Mouse (Mus musculus): ENCODE results near the gene Pgap3. TPM values are rescaled to one million over a fixed set of nuclear protein-coding genes. Genes with fewer than 3 reads are reported as not detected.
"Not testable (repeated sequence)": the region's sequence is repeated elsewhere in the genome, so short reads cannot be mapped to it uniquely, and the experiment has no call there.

Pgap3 gene
- polyA plus RNA-seq, 1 experiment: 0.91 TPM

- Histone ChIP-seq H3K4me3 (replicated peaks) (no peak overlapping the region), H3K27me3 (ENCODE audit: control insufficient read depth) (peaks cover 54% of the 10 kb centered on the region), H3K4me1 (ENCODE audit: control insufficient read depth) (peaks cover 16% of the 10 kb centered on the region), H3K9me3 (ENCODE audit: control insufficient read depth, low read length) (no peaks in the 10 kb centered on the region), H3K36me3 (ENCODE audit: control insufficient read depth) (no peaks in the 10 kb centered on the region)
- no peak for TF ChIP-seq GATA1 (IDR thresholded peaks at IDR 0.05; ENCODE audit: low read length)
- no peak for TF ChIP-seq TAL1 (IDR thresholded peaks at IDR 0.05; ENCODE audit: low read length)
These were observed 13.2 kb downstream of the Pgap3 start for GRCm38 (mm10) chr11:98387056-98387577.

- H3K4me1 ChIP-seq (ENCODE audit: control insufficient read depth): peaks cover 11% of the 10 kb centered on the region
- no peaks in the 10 kb centered on the region; the same call in 1 of the 2 replicates for H3K36me3 ChIP-seq (ENCODE audit: control insufficient read depth)
- H3K4me3 ChIP-seq (replicated peaks): no peak overlapping the region
- no peaks in the 10 kb centered on the region for H3K9me3 ChIP-seq (ENCODE audit: control insufficient read depth, low read length)
- peaks cover 54% of the 10 kb centered on the region for H3K27me3 ChIP-seq (ENCODE audit: control insufficient read depth)
- TF ChIP-seq GATA1 (IDR thresholded peaks at IDR 0.05; ENCODE audit: low read length): no peak
- no peak for TF ChIP-seq TAL1 (IDR thresholded peaks at IDR 0.05; ENCODE audit: low read length)
These were observed 13.7 kb downstream of the Pgap3 start for GRCm38 (mm10) chr11:98386596-98386995.

GRCm38 (mm10) chr11:98385638-98386585 lies 14.4 kb downstream of the Pgap3 start, which contains the start of gene Pnmt:
Pnmt (plus strand) TSS chr11:98386450.
- H3K4me3 ChIP-seq (replicated peaks): no peak within 1 kb of the TSS
- no peaks in the 10 kb centered on the region for H3K9me3 ChIP-seq (ENCODE audit: control insufficient read depth, low read length)
- peaks cover 54% of the 10 kb centered on the region for H3K27me3 ChIP-seq (ENCODE audit: control insufficient read depth)
- peaks cover 6% of the 10 kb centered on the region for H3K4me1 ChIP-seq (ENCODE audit: control insufficient read depth)
- no peaks in the 10 kb centered on the region; the same call in 1 of the 2 replicates for H3K36me3 ChIP-seq (ENCODE audit: control insufficient read depth)
- TF ChIP-seq GATA1 (IDR thresholded peaks at IDR 0.05; ENCODE audit: low read length): no peak
- TF ChIP-seq TAL1 (IDR thresholded peaks at IDR 0.05; ENCODE audit: low read length): no peak

- Histone ChIP-seq H3K4me1 (ENCODE audit: control insufficient read depth) (peaks cover 2% of the 10 kb centered on the region), H3K4me3 (replicated peaks) (no peak overlapping the region), H3K27me3 (ENCODE audit: control insufficient read depth) (peaks cover 54% of the 10 kb centered on the region), H3K9me3 (ENCODE audit: control insufficient read depth, low read length) (no peaks in the 10 kb centered on the region), H3K36me3 (ENCODE audit: control insufficient read depth) (peaks cover 9% of the 10 kb centered on the region)
- TF ChIP-seq GATA1 (IDR thresholded peaks at IDR 0.05; ENCODE audit: low read length): no peak
- no peak for TF ChIP-seq TAL1 (IDR thresholded peaks at IDR 0.05; ENCODE audit: low read length)
These were observed 15.3 kb downstream of the Pgap3 start for GRCm38 (mm10) chr11:98384721-98385637.

- TF ChIP-seq TAL1 (IDR thresholded peaks at IDR 0.05; ENCODE audit: low read length) (no peak), GATA1 (IDR thresholded peaks at IDR 0.05; ENCODE audit: low read length) (no peak)
- H3K4me3 ChIP-seq (replicated peaks): no peak overlapping the region
- H3K27me3 ChIP-seq (ENCODE audit: control insufficient read depth): peaks cover 54% of the 10 kb centered on the region
These were observed 16.1 kb downstream of the Pgap3 start for GRCm38 (mm10) chr11:98384216-98384615.

GRCm38 (mm10) chr11:98383261-98384030 lies 16.8 kb downstream of the Pgap3 start, which contains the start of gene Tcap:
Tcap (plus strand) TSS chr11:98383811.
- Histone ChIP-seq H3K27me3 (ENCODE audit: control insufficient read depth) (peaks cover 53% of the 10 kb centered on the region), H3K4me1 (ENCODE audit: control insufficient read depth) (no peaks in the 10 kb centered on the region; the same call in none of the 2 replicates), H3K36me3 (ENCODE audit: control insufficient read depth) (peaks cover 24% of the 10 kb centered on the region), H3K9me3 (ENCODE audit: control insufficient read depth, low read length) (no peaks in the 10 kb centered on the region), H3K4me3 (replicated peaks) (no peak within 1 kb of the TSS)
- TF ChIP-seq TAL1 (IDR thresholded peaks at IDR 0.05; ENCODE audit: low read length) (no peak), GATA1 (IDR thresholded peaks at IDR 0.05; ENCODE audit: low read length) (no peak)

More at GRCm38 (mm10) chr11:98384216-98384615, 16.1 kb downstream of the Pgap3 start:
- Histone ChIP-seq H3K9me3 (ENCODE audit: control insufficient read depth, low read length) (no peaks in the 10 kb centered on the region), H3K36me3 (ENCODE audit: control insufficient read depth) (peaks cover 16% of the 10 kb centered on the region), H3K4me1 (ENCODE audit: control insufficient read depth) (peaks cover 1% of the 10 kb centered on the region)

GRCm38 (mm10) chr11:98382405-98382804 lies 17.9 kb downstream of the Pgap3 start:
- H3K4me3 ChIP-seq (replicated peaks); H3K4me1 ChIP-seq (ENCODE audit: control insufficient read depth); H3K9me3 ChIP-seq (ENCODE audit: control insufficient read depth, low read length): not testable (repeated sequence)
- peaks cover 34% of the 10 kb centered on the region for H3K36me3 ChIP-seq (ENCODE audit: control insufficient read depth)
- H3K27me3 ChIP-seq (ENCODE audit: control insufficient read depth): peaks cover 43% of the 10 kb centered on the region

GRCm38 (mm10) chr11:98381651-98382050 lies 18.6 kb downstream of the Pgap3 start:
- Histone ChIP-seq H3K9me3 (ENCODE audit: control insufficient read depth, low read length) (no peaks in the 10 kb centered on the region), H3K4me1 (ENCODE audit: control insufficient read depth) (no peaks in the 10 kb centered on the region; the same call in none of the 2 replicates), H3K36me3 (ENCODE audit: control insufficient read depth) (peaks cover 42% of the 10 kb centered on the region), H3K27me3 (ENCODE audit: control insufficient read depth) (peaks cover 35% of the 10 kb centered on the region), H3K4me3 (replicated peaks) (no peak overlapping the region)
- TF ChIP-seq TAL1 (IDR thresholded peaks at IDR 0.05; ENCODE audit: low read length) (no peak), GATA1 (IDR thresholded peaks at IDR 0.05; ENCODE audit: low read length) (no peak)

Data from erythroblast, embryonic 14.5 days (primary cell).